Mouse (Mus musculus): ENCODE measurements around the gene Olfr1252. TPM values are rescaled to one million over a fixed set of nuclear protein-coding genes. Genes with fewer than 3 reads are reported as not detected.

The Olfr1252 gene
- polyA plus RNA-seq (2015; fragmentation: Illumina TruSeq; extraction: RNeasy Lipid Tissue Mini Kit (QIAGEN cat#74804); ENCODE audit: insufficient read depth, low read depth, low replicate concordance): not detected

DNA sequence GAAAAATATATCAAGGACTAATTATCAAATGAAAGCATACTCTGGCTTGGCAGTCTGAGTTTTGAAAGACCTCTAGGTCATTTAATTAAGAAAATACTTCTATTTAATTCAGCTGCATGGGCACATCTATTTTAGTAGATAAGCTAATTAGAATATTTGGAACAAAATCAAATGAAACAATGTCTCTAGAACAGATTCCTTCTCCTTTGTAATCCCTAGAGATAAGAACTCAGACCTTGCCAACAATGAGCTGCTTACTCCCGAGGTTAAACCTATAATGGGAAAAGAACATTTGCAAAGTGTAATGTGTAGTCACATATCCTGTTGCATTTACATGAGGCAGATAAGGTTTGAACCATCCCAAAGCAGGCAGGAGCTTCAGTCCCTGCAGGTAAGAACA is at the start of gene Olfr1252:
Olfr1252 (minus strand) TSS at position 101 of the 400 bp plus-strand sequence.

DNA sequence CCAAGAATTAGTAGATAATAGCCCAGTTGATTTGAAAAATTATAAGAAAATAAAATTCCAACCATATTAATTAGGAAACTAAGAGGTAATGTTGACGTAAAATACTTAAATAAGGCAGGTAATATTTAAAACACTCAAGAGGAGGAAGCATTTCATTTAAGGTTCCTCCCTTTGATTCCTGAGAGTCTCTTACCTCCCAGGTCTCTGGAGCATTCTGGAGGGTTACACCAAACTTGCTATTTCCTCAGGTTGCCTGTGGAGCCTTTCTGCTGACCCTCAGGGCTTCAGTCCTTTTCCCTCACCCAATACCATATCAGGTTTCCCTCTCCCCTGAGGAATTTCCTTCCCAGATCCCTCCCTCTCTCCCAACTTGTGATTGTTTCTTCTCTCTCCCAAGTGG is 32.2 kb upstream of the Olfr1252 start, which contains the start of gene Olfr1253:
Olfr1253 (minus strand) TSS at position 101 of the 400 bp plus-strand sequence.

DNA sequence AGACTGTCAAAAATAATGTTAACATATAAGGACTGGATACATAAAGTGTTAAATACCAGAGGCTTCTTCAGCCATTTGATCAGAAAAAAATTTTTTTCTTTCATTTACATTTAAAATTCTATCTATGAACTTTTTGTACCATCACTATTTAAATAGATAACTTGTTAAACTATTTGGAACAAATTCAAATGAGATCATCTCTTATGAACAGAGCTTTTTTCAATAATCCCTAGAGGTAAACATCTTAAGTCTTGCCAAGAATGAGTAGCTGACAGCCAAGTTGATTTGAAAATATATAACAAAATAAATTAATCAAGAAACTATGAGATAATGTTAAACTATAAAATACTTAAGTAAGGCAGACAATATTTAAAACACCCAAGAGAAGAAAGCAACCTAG is 53.0 kb downstream of the Olfr1252 start, which contains the start of gene Olfr1251:
Olfr1251 (minus strand) TSS at position 101 of the 400 bp plus-strand sequence.

Other genes with a start within 250 kb of the Olfr1252 start
- not detected for gene Olfr1241, start 237.9 kb downstream of the Olfr1252 start, polyA plus RNA-seq (2015; fragmentation: Illumina TruSeq; extraction: RNeasy Lipid Tissue Mini Kit (QIAGEN cat#74804); ENCODE audit: insufficient read depth, low read depth, low replicate concordance)
- gene Olfr1242, start 226.7 kb downstream of the Olfr1252 start, polyA plus RNA-seq (2015; fragmentation: Illumina TruSeq; extraction: RNeasy Lipid Tissue Mini Kit (QIAGEN cat#74804); ENCODE audit: insufficient read depth, low read depth, low replicate concordance): not detected
- gene Olfr1243, start 193.5 kb downstream of the Olfr1252 start, polyA plus RNA-seq (2015; fragmentation: Illumina TruSeq; extraction: RNeasy Lipid Tissue Mini Kit (QIAGEN cat#74804); ENCODE audit: insufficient read depth, low read depth, low replicate concordance): not detected
- gene Olfr1245, start 146.6 kb downstream of the Olfr1252 start, polyA plus RNA-seq (2015; fragmentation: Illumina TruSeq; extraction: RNeasy Lipid Tissue Mini Kit (QIAGEN cat#74804); ENCODE audit: insufficient read depth, low read depth, low replicate concordance): not detected
- gene Olfr1246, start 131.9 kb downstream of the Olfr1252 start, polyA plus RNA-seq (2015; fragmentation: Illumina TruSeq; extraction: RNeasy Lipid Tissue Mini Kit (QIAGEN cat#74804); ENCODE audit: insufficient read depth, low read depth, low replicate concordance): not detected
- not detected for gene Olfr1247, start 110.9 kb downstream of the Olfr1252 start, polyA plus RNA-seq (2015; fragmentation: Illumina TruSeq; extraction: RNeasy Lipid Tissue Mini Kit (QIAGEN cat#74804); ENCODE audit: insufficient read depth, low read depth, low replicate concordance)
- gene Olfr1248, start 106.8 kb downstream of the Olfr1252 start, polyA plus RNA-seq (2015; fragmentation: Illumina TruSeq; extraction: RNeasy Lipid Tissue Mini Kit (QIAGEN cat#74804); ENCODE audit: insufficient read depth, low read depth, low replicate concordance): not detected
- not detected for gene Olfr1249, start 90.0 kb downstream of the Olfr1252 start, polyA plus RNA-seq (2015; fragmentation: Illumina TruSeq; extraction: RNeasy Lipid Tissue Mini Kit (QIAGEN cat#74804); ENCODE audit: insufficient read depth, low read depth, low replicate concordance)
- not detected for gene Olfr1250, start 63.5 kb downstream of the Olfr1252 start, polyA plus RNA-seq (2015; fragmentation: Illumina TruSeq; extraction: RNeasy Lipid Tissue Mini Kit (QIAGEN cat#74804); ENCODE audit: insufficient read depth, low read depth, low replicate concordance)
- not detected for gene Olfr1251, start 53.1 kb downstream of the Olfr1252 start, polyA plus RNA-seq (2015; fragmentation: Illumina TruSeq; extraction: RNeasy Lipid Tissue Mini Kit (QIAGEN cat#74804); ENCODE audit: insufficient read depth, low read depth, low replicate concordance)
- gene Olfr1253, start 32.1 kb upstream of the Olfr1252 start, polyA plus RNA-seq (2015; fragmentation: Illumina TruSeq; extraction: RNeasy Lipid Tissue Mini Kit (QIAGEN cat#74804); ENCODE audit: insufficient read depth, low read depth, low replicate concordance): not detected
- gene Olfr1254, start 68.6 kb upstream of the Olfr1252 start, polyA plus RNA-seq (2015; fragmentation: Illumina TruSeq; extraction: RNeasy Lipid Tissue Mini Kit (QIAGEN cat#74804); ENCODE audit: insufficient read depth, low read depth, low replicate concordance): not detected
- not detected for gene Olfr1255, start 87.0 kb upstream of the Olfr1252 start, polyA plus RNA-seq (2015; fragmentation: Illumina TruSeq; extraction: RNeasy Lipid Tissue Mini Kit (QIAGEN cat#74804); ENCODE audit: insufficient read depth, low read depth, low replicate concordance)
- gene Olfr1256, start 116.5 kb upstream of the Olfr1252 start, polyA plus RNA-seq (2015; fragmentation: Illumina TruSeq; extraction: RNeasy Lipid Tissue Mini Kit (QIAGEN cat#74804); ENCODE audit: insufficient read depth, low read depth, low replicate concordance): not detected
- gene Olfr48, start 123.2 kb upstream of the Olfr1252 start, polyA plus RNA-seq (2015; fragmentation: Illumina TruSeq; extraction: RNeasy Lipid Tissue Mini Kit (QIAGEN cat#74804); ENCODE audit: insufficient read depth, low read depth, low replicate concordance): not detected
- gene Olfr1257, start 153.4 kb upstream of the Olfr1252 start, polyA plus RNA-seq (2015; fragmentation: Illumina TruSeq; extraction: RNeasy Lipid Tissue Mini Kit (QIAGEN cat#74804); ENCODE audit: insufficient read depth, low read depth, low replicate concordance): not detected
- gene Olfr1258, start 202.3 kb upstream of the Olfr1252 start, polyA plus RNA-seq (2015; fragmentation: Illumina TruSeq; extraction: RNeasy Lipid Tissue Mini Kit (QIAGEN cat#74804); ENCODE audit: insufficient read depth, low read depth, low replicate concordance): not detected
- not detected for gene Olfr1259, start 223.7 kb upstream of the Olfr1252 start, polyA plus RNA-seq (2015; fragmentation: Illumina TruSeq; extraction: RNeasy Lipid Tissue Mini Kit (QIAGEN cat#74804); ENCODE audit: insufficient read depth, low read depth, low replicate concordance)
- gene Olfr1260, start 249.3 kb upstream of the Olfr1252 start, polyA plus RNA-seq (2015; fragmentation: Illumina TruSeq; extraction: RNeasy Lipid Tissue Mini Kit (QIAGEN cat#74804); ENCODE audit: insufficient read depth, low read depth, low replicate concordance): not detected